Mouse (Mus musculus) forebrain, postnatal 0 days (tissue): ENCODE measurements around the gene S100a13. TPM values are rescaled to one million over a fixed set of nuclear protein-coding genes. Genes with fewer than 3 reads are reported as not detected.
A peak's percentile ranks its signal among the peaks of the same experiment; 100 is the strongest.

Source experiments
- ATAC-seq: fragments of 200-750 bp; cut with Nextera tagmentation; 2 replicates; pipeline ENCODE4 v1.8.0; 2017; ENCODE audit warnings: mild to moderate bottlenecking, moderate library complexity
- DNase-seq: peaks from one replicate; pipeline ENCODE4 v3.0.0-alpha.2; 2015
- H3K27ac ChIP-seq: fragments of 300-500 bp; sonication (generic); 2 replicates; pipeline ENCODE4 v1.5.1; 2014; ENCODE audit warnings: low read depth, mild to moderate bottlenecking, antibody characterized with exemption, low read length, moderate library complexity, mixed read lengths
- H3K27me3 ChIP-seq: fragments of 300-500 bp; sonication (generic); 2 replicates; pipeline ENCODE4 v1.6.1; 2014; ENCODE audit warnings: mild to moderate bottlenecking, low read length, mixed read lengths; ENCODE audit not compliant: insufficient read depth
- H3K36me3 ChIP-seq: fragments of 300-500 bp; sonication (generic); 2 replicates; pipeline ENCODE4 v1.6.1; 2014; ENCODE audit warnings: mild to moderate bottlenecking, moderate library complexity; ENCODE audit not compliant: insufficient read depth
- H3K4me1 ChIP-seq: fragments of 300-500 bp; sonication (generic); 2 replicates; pipeline ENCODE4 v1.6.1; 2014; ENCODE audit warnings: antibody characterized with exemption; ENCODE audit not compliant: insufficient read depth
- H3K4me2 ChIP-seq: fragments of 300-500 bp; sonication (generic); 2 replicates; pipeline ENCODE4 v1.6.1; 2014; ENCODE audit warnings: low read depth, mild to moderate bottlenecking, moderate library complexity
- H3K4me3 ChIP-seq: fragments of 300-500 bp; sonication (generic); 2 replicates; pipeline ENCODE4 v1.5.1; 2014; ENCODE audit warnings: low read depth, low read length, mixed read lengths
- H3K9ac ChIP-seq: fragments of 300-500 bp; sonication (generic); 2 replicates; pipeline ENCODE4 v1.6.1; 2014; ENCODE audit warnings: mild to moderate bottlenecking
- H3K9me3 ChIP-seq: fragments of 300-500 bp; sonication (generic); 2 replicates; pipeline ENCODE4 v1.6.1; 2016; ENCODE audit warnings: low read length
- CTCF ChIP-seq: sonication (generic); IDR thresholded peaks from 2 replicates; pipeline ENCODE4 v1.5.1; 2016; ENCODE audit warnings: antibody characterized with exemption, control low read depth, low read depth
- WGBS: fragments of 180-500 bp; shearing (Covaris S2); extraction: QIAGEN DNeasy Blood & Tissue Kit; methylation state at CpG from one replicate; pipeline ENCODE4 v1.1.7; 2014; 5-methylcytosine and 5-hydroxymethylcytosine counted together
- polyA plus RNA-seq: library from polyadenylated mRNA; unstranded; fragments of >200 nt; fragmentation: Nextera tagmentation; extraction: Ambion mirVana; gene quantifications from 2 replicates; pipeline ENCODE4 v1.2.1, GENCODE M21; 2015
- total RNA-seq: library from RNA; depleted of rRNA; stranded (reverse); fragments of >200 nt; gene quantifications from 2 replicates; pipeline ENCODE4 v1.2.3, GENCODE M21; 2014

The S100a13 gene
- total and polyA plus RNA-seq, 2 experiments from 2014 or later: 8.4 to 16.1 TPM

GRCm38 (mm10) chr3:90531713-90532112 is 17.5 kb downstream of the S100a13 start:
- whole genome bisulfite sequencing: 80% methylated on average over 5 of the region's 5 CpGs
- no peak overlapping the region for H3K27ac ChIP-seq
- ATAC-seq (no peak), DNase-seq (no peak)
- no peak overlapping the region for H3K4me2 ChIP-seq
- H3K4me3 ChIP-seq: no peak overlapping the region
- no peak for TF ChIP-seq CTCF
- no peaks in the 10 kb centered on the region for H3K27me3 ChIP-seq
- H3K36me3 ChIP-seq: no peaks in the 10 kb centered on the region
- H3K9ac ChIP-seq: no peak overlapping the region
- no peaks in the 10 kb centered on the region for H3K4me1 ChIP-seq
- H3K9me3 ChIP-seq: no peaks in the 10 kb centered on the region

- no peaks in the 10 kb centered on the region for H3K27me3 ChIP-seq
- 77% methylated on average over 1 of the region's 1 CpGs for WGBS
- no peak overlapping the region for H3K4me3 ChIP-seq
- no peak for TF ChIP-seq CTCF
- no peak overlapping the region for H3K27ac ChIP-seq
- no peaks in the 10 kb centered on the region for H3K36me3 ChIP-seq
- DNase-seq: no peak
- no peak overlapping the region for H3K9ac ChIP-seq
- H3K9me3 ChIP-seq: no peaks in the 10 kb centered on the region
- no peaks in the 10 kb centered on the region for H3K4me1 ChIP-seq
- no peak overlapping the region for H3K4me2 ChIP-seq
- ATAC-seq: no peak
Measured at GRCm38 (mm10) chr3:90535446-90535845, 21.2 kb downstream of the S100a13 start.

GRCm38 (mm10) chr3:90537141-90537904 is 23.1 kb downstream of the S100a13 start, which contains the start of gene S100a16:
TSS of gene S100a16 (plus strand) at chr3:90537254.
- Histone ChIP-seq H3K9ac (peak within 1 kb of the TSS; percentile 1; the same call in 1 of the 2 replicates), H3K4me1 (0 out of 2 replicates have a peak, but pooled peaks cover 4% of the 10 kb centered on the region), H3K4me2 (peak within 1 kb of the TSS; percentile 13; the same call in 1 of the 2 replicates), H3K27me3 (no peaks in the 10 kb centered on the region), H3K27ac (no peak within 1 kb of the TSS), H3K36me3 (no peaks in the 10 kb centered on the region), H3K9me3 (no peaks in the 10 kb centered on the region), H3K4me3 (no peak within 1 kb of the TSS)
- DNase-seq (no peak), ATAC-seq (peak; percentile 61; the same call in 1 of the 2 replicates)
- WGBS: 46% methylated on average over 10 of the region's 10 CpGs
- TF ChIP-seq CTCF: no peak

GRCm38 (mm10) chr3:90537905-90538296 is 23.7 kb downstream of the S100a13 start:
- TF ChIP-seq CTCF: no peak
- ATAC-seq: no peak
- Histone ChIP-seq H3K36me3 (no peaks in the 10 kb centered on the region), H3K4me1 (0 out of 2 replicates have a peak, but pooled peaks cover 4% of the 10 kb centered on the region), H3K9me3 (no peaks in the 10 kb centered on the region), H3K4me2 (no peak overlapping the region), H3K9ac (no peak overlapping the region), H3K27me3 (no peaks in the 10 kb centered on the region), H3K27ac (no peak overlapping the region), H3K4me3 (no peak overlapping the region)
- WGBS: 82% methylated on average over 5 of the region's 5 CpGs
- no peak for DNase-seq

GRCm38 (mm10) chr3:90540904-90541303 is 26.7 kb downstream of the S100a13 start:
- Histone ChIP-seq H3K9me3 (no peaks in the 10 kb centered on the region), H3K4me3 (no peak overlapping the region), H3K36me3 (no peaks in the 10 kb centered on the region), H3K9ac (no peak overlapping the region), H3K4me2 (no peak overlapping the region), H3K4me1 (0 out of 2 replicates have a peak, but pooled peaks cover 4% of the 10 kb centered on the region), H3K27me3 (no peaks in the 10 kb centered on the region), H3K27ac (peak overlapping the region; percentile 15)
- ATAC-seq (peak; percentile 90), DNase-seq (peak; percentile 17)
- no peak for TF ChIP-seq CTCF
- WGBS: 21% methylated on average over 4 of the region's 4 CpGs

GRCm38 (mm10) chr3:90549676-90550420 is 35.6 kb downstream of the S100a13 start:
- ATAC-seq (no peak), DNase-seq (no peak)
- H3K36me3 ChIP-seq: no peaks in the 10 kb centered on the region
- WGBS: 76% methylated on average over 5 of the region's 5 CpGs
- no peak overlapping the region for H3K4me2 ChIP-seq
- H3K27me3 ChIP-seq: no peaks in the 10 kb centered on the region
- no peak overlapping the region for H3K9ac ChIP-seq
- no peak for TF ChIP-seq CTCF
- H3K27ac ChIP-seq: no peak overlapping the region
- H3K4me1 ChIP-seq: no peaks in the 10 kb centered on the region
- H3K9me3 ChIP-seq: no peaks in the 10 kb centered on the region
- no peak overlapping the region for H3K4me3 ChIP-seq

- H3K27ac ChIP-seq: no peak overlapping the region
- no peak for TF ChIP-seq CTCF
- no peak overlapping the region for H3K4me3 ChIP-seq
- H3K9ac ChIP-seq: no peak overlapping the region
- H3K27me3 ChIP-seq: no peaks in the 10 kb centered on the region
- no peak overlapping the region for H3K4me2 ChIP-seq
- DNase-seq: no peak
- ATAC-seq: no peak
- no peaks in the 10 kb centered on the region for H3K4me1 ChIP-seq
- H3K9me3 ChIP-seq: no peaks in the 10 kb centered on the region
- WGBS: 85% methylated on average over 2 of the region's 2 CpGs
- no peaks in the 10 kb centered on the region for H3K36me3 ChIP-seq
Measured at GRCm38 (mm10) chr3:90550421-90550790, 36.2 kb downstream of the S100a13 start.
